Mouse (Mus musculus) CH12.LX (cell line): Measurements from ENCODE around the gene Trim47. TPM values are rescaled to one million over a fixed set of nuclear protein-coding genes. Genes with fewer than 3 reads are reported as not detected.
A peak's percentile ranks its signal among the peaks of the same experiment; 100 is the strongest.

Source experiments
- DNase-seq: peaks from one replicate; pipeline ENCODE4 v3.0.0-alpha.2; 2013; ENCODE audit errors: extremely low read depth
- H3K27ac ChIP-seq: 2 replicates; pipeline ENCODE4 v1.5.1; 2012; ENCODE audit warnings: low read depth, mild to moderate bottlenecking, control low read depth, moderate library complexity; ENCODE audit not compliant: insufficient read depth
- H3K27me3 ChIP-seq: replicated peaks from 2 replicates; pipeline ENCODE3; 2012; ENCODE audit warnings: inconsistent platforms
- H3K36me3 ChIP-seq, 2 experiments: replicated peaks in 1 of 2; 2 replicates each; pipeline versions ENCODE3 to v1.6.1; 2012; ENCODE audit warnings: inconsistent platforms in 1 of 2, low read length in 1 of 2, mild to moderate bottlenecking in 1 of 2, mixed read lengths in 1 of 2, moderate library complexity in 1 of 2; ENCODE audit not compliant: control insufficient read depth in 1 of 2, insufficient read depth in 1 of 2
- H3K4me1 ChIP-seq, 2 experiments: 2 replicates each; pipeline ENCODE4 v1.6.1; 2012; ENCODE audit warnings: inconsistent platforms in 1 of 2, moderate library complexity in 1 of 2; ENCODE audit not compliant: insufficient read depth in 2 of 2, control insufficient read depth in 1 of 2
- H3K4me2 ChIP-seq: 2 replicates; pipeline ENCODE4 v1.6.1; 2012; ENCODE audit warnings: low read depth, mild to moderate bottlenecking, control low read depth; ENCODE audit not compliant: poor library complexity, insufficient read depth, severe bottlenecking
- H3K4me3 ChIP-seq, 3 experiments: fragments of 150-350 bp in 1 of 3; sonication (generic) in 1 of 3; replicated peaks in 1 of 3; 2 replicates each; pipeline versions ENCODE3 to v1.5.1; 2011 to 2012; ENCODE audit warnings: low read depth in 2 of 3, low read length in 2 of 3, mild to moderate bottlenecking in 2 of 3, moderate library complexity in 2 of 3, control low read depth in 1 of 3, improper control_type of control experiment in 1 of 3, inconsistent platforms in 1 of 3, mixed read lengths in 1 of 3; ENCODE audit not compliant: poor library complexity in 1 of 3
- H3K79me2 ChIP-seq: replicated peaks from 2 replicates; pipeline ENCODE4 v1.6.1; 2012; ENCODE audit warnings: mild to moderate bottlenecking, moderate library complexity; ENCODE audit not compliant: control insufficient read depth, poor library complexity, insufficient read depth, severe bottlenecking; ENCODE audit errors: extremely low read depth
- H3K9ac ChIP-seq: 2 replicates; pipeline ENCODE4 v1.6.1; 2012; ENCODE audit warnings: low read depth, mild to moderate bottlenecking, control low read depth, moderate library complexity; ENCODE audit not compliant: insufficient read depth
- H3K9me3 ChIP-seq: replicated peaks from 2 replicates; pipeline ENCODE3; 2012; ENCODE audit warnings: low read length, inconsistent platforms, mixed read lengths
- BHLHE40 ChIP-seq: IDR thresholded peaks from 2 replicates; pipeline ENCODE4 v1.6.1; 2011; ENCODE audit warnings: mild to moderate bottlenecking, low read depth, low read length, improper control_type of control experiment
- E2F4 ChIP-seq: IDR thresholded peaks from 2 replicates; pipeline ENCODE4 v1.6.1; 2011; ENCODE audit warnings: low read depth, low read length, improper control_type of control experiment; ENCODE audit not compliant: insufficient replicate concordance
- ELF1 ChIP-seq: IDR thresholded peaks from 2 replicates; pipeline ENCODE4 v1.6.1; 2014; ENCODE audit warnings: low read depth, mild to moderate bottlenecking, inconsistent platforms, low read length, improper control_type of control experiment
- ETS1 ChIP-seq: conservative IDR thresholded peaks from 2 replicates; pipeline ENCODE4 v1.6.1; 2012; ENCODE audit warnings: low read depth, mild to moderate bottlenecking, inconsistent platforms, low read length, improper control_type of control experiment, moderate library complexity
- IRF4 ChIP-seq: IDR thresholded peaks from 2 replicates; pipeline ENCODE4 v1.6.1; 2014; ENCODE audit warnings: low read depth, mild to moderate bottlenecking, inconsistent platforms, low read length, improper control_type of control experiment
- JUN ChIP-seq: IDR thresholded peaks from 2 replicates; pipeline ENCODE4 v1.6.1; 2011; ENCODE audit warnings: low read depth, mild to moderate bottlenecking, low read length, improper control_type of control experiment, moderate library complexity; ENCODE audit not compliant: insufficient read depth
- MAFK ChIP-seq: IDR thresholded peaks from 2 replicates; pipeline ENCODE4 v1.6.1; 2011; ENCODE audit warnings: low read length, improper control_type of control experiment; ENCODE audit not compliant: insufficient replicate concordance
- MAX ChIP-seq: IDR thresholded peaks from 2 replicates; pipeline ENCODE4 v1.6.1; 2011; ENCODE audit warnings: low read length, improper control_type of control experiment
- MAZ ChIP-seq: IDR thresholded peaks from 2 replicates; pipeline ENCODE4 v1.6.1; 2012; ENCODE audit warnings: low read depth, mild to moderate bottlenecking, inconsistent platforms, low read length, improper control_type of control experiment, moderate library complexity
- MEF2A ChIP-seq: IDR thresholded peaks from 2 replicates; pipeline ENCODE4 v1.6.1; 2014; ENCODE audit warnings: low read depth, mild to moderate bottlenecking, inconsistent platforms, low read length, improper control_type of control experiment, borderline replicate concordance
- MXI1 ChIP-seq: IDR thresholded peaks from 2 replicates; pipeline ENCODE4 v1.6.1; 2011; ENCODE audit warnings: mild to moderate bottlenecking, low read depth, low read length, improper control_type of control experiment
- MYC ChIP-seq: IDR thresholded peaks from 2 replicates; pipeline ENCODE4 v1.6.1; 2011; ENCODE audit warnings: low read depth, mild to moderate bottlenecking, improper control_type of control experiment, low read length
- NRF1 ChIP-seq: IDR thresholded peaks from 2 replicates; pipeline ENCODE4 v1.6.1; 2014; ENCODE audit warnings: low read depth, mild to moderate bottlenecking, inconsistent platforms, low read length, improper control_type of control experiment, moderate library complexity
- POLR2A ChIP-seq: IDR thresholded peaks from 2 replicates; pipeline ENCODE4 v1.6.1; 2011; ENCODE audit warnings: low read depth, mild to moderate bottlenecking, improper control_type of control experiment, low read length
- RAD21 ChIP-seq: IDR thresholded peaks from 2 replicates; pipeline ENCODE4 v1.6.1; 2011; ENCODE audit warnings: low read depth, mild to moderate bottlenecking, low read length, improper control_type of control experiment, moderate library complexity
- SIN3A ChIP-seq: IDR thresholded peaks from 2 replicates; pipeline ENCODE4 v1.6.1; 2012; ENCODE audit warnings: low read length, improper control_type of control experiment, inconsistent platforms
- SMC3 ChIP-seq: IDR thresholded peaks from 2 replicates; pipeline ENCODE4 v1.6.1; 2011; ENCODE audit warnings: low read depth, low read length, improper control_type of control experiment
- USF1 ChIP-seq: IDR thresholded peaks from 2 replicates; pipeline ENCODE4 v1.6.1; 2014; ENCODE audit warnings: low read depth, mild to moderate bottlenecking, inconsistent platforms, low read length, improper control_type of control experiment
- ZC3H11A ChIP-seq: IDR thresholded peaks from 2 replicates; pipeline ENCODE4 v1.6.1; 2012; ENCODE audit warnings: low read depth, mild to moderate bottlenecking, inconsistent platforms, low read length, improper control_type of control experiment
- ZKSCAN1 ChIP-seq: IDR thresholded peaks from 2 replicates; pipeline ENCODE4 v1.6.1; 2012; ENCODE audit warnings: low read depth, inconsistent platforms, low read length, improper control_type of control experiment, borderline replicate concordance
- ZMIZ1 ChIP-seq: IDR thresholded peaks from 2 replicates; pipeline ENCODE4 v1.6.1; 2012; ENCODE audit warnings: low read depth, mild to moderate bottlenecking, inconsistent platforms, low read length, improper control_type of control experiment
- ZNF384 ChIP-seq: IDR thresholded peaks from 2 replicates; pipeline ENCODE4 v1.6.1; 2012; ENCODE audit warnings: low read depth, low read length, improper control_type of control experiment, inconsistent platforms
- dilution Hi-C: fragments of 300-500 bp; cut with MboI; formaldehyde crosslinking; loops from 2 replicates; pipeline ENCODE4 v1.14.3; 2020; ENCODE audit warnings: low sequenced_read_pairs; ENCODE audit not compliant: extremely low pct_unique_long_range_greater_than_20kb, extremely low pct_ligation_motif_present
- in situ Hi-C: fragments of 300-500 bp; cut with MboI; formaldehyde crosslinking; loops from 3 replicates; pipeline ENCODE4 v1.14.3; 2019; ENCODE audit warnings: low sequenced_read_pairs, low pct_ligation_motif_present, low pct_unique_long_range_greater_than_20kb, mixed read lengths
- polyA plus RNA-seq: library from polyadenylated mRNA; unstranded; fragments of >175 nt; gene quantifications from 2 replicates; pipeline ENCODE4 v1.2.1, GENCODE M21; 2012; ENCODE audit warnings: low read depth; ENCODE audit not compliant: insufficient read length
- total RNA-seq, 2 experiments: library from RNA; depleted of rRNA; stranded (reverse); fragments of 300-350 nt in 1 of 2; fragments of >200 nt in 1 of 2; gene quantifications; 2 replicates each; pipeline ENCODE4 v1.2.3; 2012 to 2014

Gene Trim47
- total and polyA plus RNA-seq, 3 experiments = 0.21 to 0.38 TPM; not detected in 1

DNA sequence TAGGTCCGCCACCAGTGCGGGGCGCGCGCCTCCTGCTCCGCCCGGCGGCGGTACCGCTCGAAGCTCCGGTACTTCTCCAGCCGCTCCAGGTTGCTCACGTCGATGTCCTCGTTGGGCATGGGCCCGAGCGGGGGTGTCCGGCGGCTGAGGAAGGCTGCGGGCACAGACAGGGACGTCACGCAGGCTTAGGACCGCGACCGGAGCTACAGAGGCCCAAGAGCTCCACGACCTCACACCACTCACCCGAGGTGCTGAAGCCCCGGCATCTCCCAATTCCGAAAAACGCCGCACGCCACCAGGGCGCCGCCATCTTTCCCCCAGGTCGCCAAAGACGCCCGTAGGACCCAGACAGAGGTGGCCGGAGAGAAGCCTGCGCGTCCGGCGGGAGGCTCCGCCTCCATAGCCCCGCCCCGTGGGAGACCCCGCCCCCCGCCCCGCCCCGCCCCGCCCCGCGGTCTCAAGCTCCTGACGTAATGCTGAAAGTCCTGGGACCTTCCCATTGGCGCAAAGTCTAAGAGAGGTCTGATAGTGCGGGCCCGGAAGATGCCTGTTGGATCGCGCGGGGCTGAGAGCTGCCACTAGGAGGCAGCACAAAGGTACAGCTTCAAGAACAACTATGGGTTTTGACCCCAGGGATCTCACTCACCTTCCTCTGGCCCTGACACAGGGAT lies 11.6 kb upstream of the Trim47 start, which contains the start of gene Mrpl38 (continued):
- TF ChIP-seq ELF1 = peak; percentile 90
- peak; percentile 99 for TF ChIP-seq MXI1
- TF ChIP-seq ZMIZ1 = peak; percentile 85
- TF ChIP-seq ZKSCAN1 = no peak
- peak; percentile 86 for TF ChIP-seq SMC3
- TF ChIP-seq POLR2A = peak; percentile 97
- TF ChIP-seq JUN = no peak
- no peak for TF ChIP-seq ETS1
- peak; percentile 87 for TF ChIP-seq MAX
- peak; percentile 85; the same call in 1 of the 2 replicates for TF ChIP-seq E2F4
- peak; percentile 15; the same call in 1 of the 2 replicates for TF ChIP-seq MYC
- TF ChIP-seq RAD21 = peak; percentile 67
- no peak for TF ChIP-seq USF1
- TF ChIP-seq MEF2A = peak; percentile 72; the same call in 1 of the 2 replicates
- no peak for TF ChIP-seq ZNF384
- 0 out of 2 replicates have a peak, but pooled peaks have one; percentile 5 for TF ChIP-seq BHLHE40
- no peak for TF ChIP-seq ZC3H11A
- peak; percentile 58; the same call in 1 of the 2 replicates for TF ChIP-seq IRF4
- peak; percentile 66 for TF ChIP-seq NRF1

DNA sequence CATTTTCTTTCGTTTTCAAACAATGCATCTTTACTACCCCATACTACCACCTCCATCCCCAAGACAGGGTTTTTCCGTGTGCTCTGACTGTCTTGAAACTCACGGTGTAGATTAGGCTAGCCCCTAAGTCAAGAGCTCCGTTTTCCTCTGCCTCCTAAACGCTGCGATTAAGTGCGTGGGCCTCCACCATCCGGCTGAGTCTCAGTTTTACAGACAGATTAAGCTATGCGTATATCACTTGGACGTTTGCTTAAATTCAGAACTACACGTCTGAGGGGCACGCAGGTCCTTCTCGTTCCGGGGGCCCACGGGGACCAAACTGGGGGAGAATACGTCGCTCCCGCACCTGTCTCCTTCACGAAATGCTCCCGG lies 11.1 kb upstream of the Trim47 start:
- dilution Hi-C loops = no loop called here
- Histone ChIP-seq H3K79me2 (peaks cover 24% of the 10 kb centered on the region), H3K27ac (peak overlapping the region; percentile 47), H3K4me1 (peaks cover 21 to 54% of the 10 kb centered on the region in 2 experiments), H3K36me3 (peaks cover 39 to 65% of the 10 kb centered on the region in 2 experiments), H3K27me3 (no peaks in the 10 kb centered on the region), H3K4me3 (peak overlapping the region; percentile 83 to 95 (median 83)), H3K9me3 (no peaks in the 10 kb centered on the region), H3K9ac (peak overlapping the region; percentile 92), H3K4me2 (peak overlapping the region; percentile 81)
- DNase-seq = peak; percentile 33
- TF ChIP-seq ZC3H11A = no peak
- TF ChIP-seq NRF1 = no peak
- TF ChIP-seq MAZ = 0 out of 2 replicates have a peak, but pooled peaks have one; percentile 19
- TF ChIP-seq SIN3A = peak; percentile 5; the same call in 1 of the 2 replicates
- TF ChIP-seq MAFK = no peak
- in situ Hi-C loops = no loop called here
